Mouse (Mus musculus): Measurements from ENCODE around the gene Prkaca. TPM values are rescaled to one million over a fixed set of nuclear protein-coding genes. Genes with fewer than 3 reads are reported as not detected.
A peak's percentile ranks its signal among the peaks of the same experiment; 100 is the strongest.

Gene Prkaca
- total RNA-seq, 2 experiments from 2014 or later, result 137 to 165 TPM

DNA sequence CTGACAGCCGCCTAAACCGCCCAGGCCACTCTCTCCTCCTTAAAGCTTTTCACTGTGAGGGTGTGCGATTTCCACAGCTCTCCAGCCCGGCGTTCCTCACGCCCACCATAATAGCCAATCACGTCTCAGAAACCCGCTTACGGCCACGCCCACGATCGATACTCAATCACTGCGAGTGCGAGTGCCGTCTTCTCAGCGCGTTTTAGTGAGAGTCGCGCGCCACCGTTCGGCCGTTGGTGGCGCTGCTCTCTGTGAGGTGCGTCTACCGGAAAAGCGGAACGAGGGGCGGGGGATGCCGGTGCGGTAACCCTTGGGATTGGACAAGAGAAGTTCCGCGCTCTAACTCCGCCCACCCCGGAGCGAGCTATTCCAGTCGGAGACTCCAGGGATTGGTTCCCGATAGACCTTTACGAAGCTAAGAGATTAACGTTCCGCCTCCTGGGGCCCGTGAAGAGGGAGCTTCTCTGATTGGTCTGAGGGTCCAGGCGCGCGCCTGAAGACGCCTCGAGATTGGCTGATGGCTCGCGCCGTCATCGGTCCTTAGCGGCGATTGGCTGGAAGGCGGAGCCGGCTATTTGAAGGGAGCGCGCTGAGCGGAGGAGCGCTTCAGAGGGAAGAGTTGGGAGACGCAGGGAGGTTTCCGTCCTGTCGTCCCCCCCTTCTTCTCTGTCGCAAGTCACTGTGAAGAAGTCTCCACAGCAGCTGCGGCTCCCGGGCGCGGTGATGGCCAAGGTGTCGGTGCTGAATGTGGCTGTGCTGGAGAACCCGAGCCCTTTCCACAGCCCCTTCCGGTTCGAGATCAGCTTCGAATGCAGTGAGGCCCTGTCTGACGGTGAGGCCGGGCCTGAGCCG, 17.5 kb upstream of the Prkaca start, which contains the start of the genes Gm10644 and Asf1b:
Gene Gm10644, minus strand, starts transcription at position 100 of the 852 bp plus-strand sequence.
Gene Asf1b, plus strand, starts transcription at position 402 of the 852 bp plus-strand sequence.
- peak; percentile 98 for DNase-seq
- Histone ChIP-seq H3K27ac (peak within 1 kb of the TSS; percentile 89), H3K4me3 (peak within 1 kb of the TSS; percentile 83)
- peak; percentile 75 for TF ChIP-seq CTCF (IDR thresholded peaks at IDR 0.05)
- intact Hi-C loops (cut with DNase I), result loop anchor here (5.0 kb wide), 1 partner anchor 173 kb away; no protein-coding TSS in a partner anchor

DNA sequence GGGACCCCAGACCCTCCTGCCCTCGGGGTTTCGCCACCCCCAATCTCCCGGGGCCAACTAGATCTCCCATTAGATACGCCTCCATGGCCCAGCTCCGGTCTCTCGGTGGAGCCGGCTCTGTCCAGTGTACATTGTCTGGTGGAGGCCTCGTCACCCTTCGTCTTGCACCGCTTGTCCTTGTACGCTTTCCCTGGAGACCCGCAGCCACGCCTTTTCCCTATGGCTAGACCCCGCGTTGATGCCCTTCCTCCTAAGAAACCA, 16.9 kb upstream of the Prkaca start:
- H3K27ac ChIP-seq, result peak overlapping the region; percentile 59
- DNase-seq, result no peak
- intact Hi-C loops (cut with DNase I), result loop anchor here (5.0 kb wide), 1 partner anchor 174 kb away; no protein-coding TSS in a partner anchor
- no peak for TF ChIP-seq CTCF (IDR thresholded peaks at IDR 0.05)
- H3K4me3 ChIP-seq, result peak overlapping the region; percentile 83

DNA sequence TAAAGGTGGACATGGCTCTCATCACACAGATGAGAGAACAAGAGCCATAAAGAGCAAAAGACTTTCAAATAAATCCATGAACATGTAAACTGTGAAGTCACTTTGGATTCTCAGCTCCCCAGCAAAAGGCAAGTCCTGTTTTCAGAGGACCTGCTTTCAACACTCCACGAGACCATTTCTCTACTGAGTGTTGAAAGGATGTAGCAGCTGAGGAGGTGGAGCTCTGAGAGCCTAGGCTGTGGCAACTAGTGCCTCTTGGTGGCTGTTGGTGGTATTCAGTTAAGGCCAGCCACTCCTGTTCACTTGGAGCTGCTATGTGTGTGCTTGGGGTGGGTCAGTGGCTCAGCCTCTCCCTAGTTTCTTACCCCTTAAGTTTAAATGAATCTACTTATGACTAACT, 16.0 kb upstream of the Prkaca start:
- intact Hi-C loops (cut with DNase I), result loop anchor here (5.0 kb wide), 1 partner anchor 174 kb away; no protein-coding TSS in a partner anchor
- peak; percentile 16; the same call in 1 of the 2 replicates for TF ChIP-seq CTCF (IDR thresholded peaks at IDR 0.05)
- no peak for DNase-seq
- Histone ChIP-seq H3K4me3 (no peak overlapping the region), H3K27ac (no peak overlapping the region)

DNA sequence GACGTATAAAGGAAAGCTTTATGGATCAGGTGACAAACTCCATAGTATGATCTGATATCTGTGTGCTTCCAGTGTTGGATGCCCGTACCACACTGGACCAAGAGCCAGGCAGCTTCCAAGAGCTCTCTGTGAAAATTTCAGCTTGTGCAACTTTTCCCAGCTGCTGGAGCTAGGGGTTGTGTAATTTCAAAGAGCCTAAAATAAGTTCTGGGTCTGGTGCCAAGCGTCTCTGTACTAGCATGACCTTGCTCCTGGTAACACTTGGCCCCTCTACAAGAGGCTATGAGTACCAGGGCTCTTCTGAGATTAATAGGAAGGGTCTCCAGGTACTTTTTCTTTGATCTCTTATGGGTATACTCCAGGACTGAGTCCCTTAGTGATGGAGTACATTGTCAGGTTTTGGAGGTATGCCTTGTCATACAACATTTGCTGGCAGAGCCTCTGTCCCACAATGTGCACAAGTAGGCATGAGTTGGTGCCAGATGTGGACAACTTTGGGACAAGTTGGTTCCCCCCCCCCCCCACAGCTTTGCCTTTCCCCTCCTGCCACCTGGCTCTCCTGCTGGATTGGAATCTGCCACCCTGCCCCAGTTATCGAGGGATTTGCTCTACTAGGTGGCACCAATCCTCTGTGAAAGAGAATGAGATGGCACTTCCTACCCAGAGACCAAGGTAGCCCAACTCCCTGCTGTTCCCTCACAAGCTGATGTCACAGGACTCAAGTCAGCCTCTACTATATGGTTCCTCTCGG, 8.6 kb upstream of the Prkaca start:
- intact Hi-C loops (cut with DNase I), result loop anchor here (1.0 to 10.0 kb wide), 2 partner anchors 16 to 519 kb away; no protein-coding TSS in a partner anchor
- peak overlapping the region; percentile 87 for H3K27ac ChIP-seq
- DNase-seq, result peak; percentile 80
- no peak for TF ChIP-seq CTCF (IDR thresholded peaks at IDR 0.05)
- no peak overlapping the region for H3K4me3 ChIP-seq

DNA sequence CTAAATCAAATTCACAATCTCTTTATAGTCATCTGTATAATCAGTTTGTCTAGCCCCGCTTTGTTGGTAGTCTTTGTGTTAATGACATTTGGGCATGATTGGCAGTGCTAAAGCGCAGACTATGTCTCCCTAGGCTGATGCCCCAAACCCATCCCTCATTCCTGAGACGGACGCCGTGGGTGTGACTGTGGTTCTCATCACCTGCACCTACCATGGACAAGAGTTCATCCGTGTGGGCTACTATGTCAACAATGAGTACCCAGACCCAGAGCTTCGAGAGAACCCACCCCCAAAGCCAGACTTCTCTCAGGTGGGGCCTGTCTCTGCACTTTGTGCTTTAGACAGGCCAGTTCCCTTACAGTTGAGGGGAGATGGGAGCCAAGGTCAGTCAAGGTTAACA, 5.1 kb upstream of the Prkaca start:
- intact Hi-C loops (cut with DNase I), result loop anchor here (10.0 kb wide), 1 partner anchor 523 kb away; no protein-coding TSS in a partner anchor

DNA sequence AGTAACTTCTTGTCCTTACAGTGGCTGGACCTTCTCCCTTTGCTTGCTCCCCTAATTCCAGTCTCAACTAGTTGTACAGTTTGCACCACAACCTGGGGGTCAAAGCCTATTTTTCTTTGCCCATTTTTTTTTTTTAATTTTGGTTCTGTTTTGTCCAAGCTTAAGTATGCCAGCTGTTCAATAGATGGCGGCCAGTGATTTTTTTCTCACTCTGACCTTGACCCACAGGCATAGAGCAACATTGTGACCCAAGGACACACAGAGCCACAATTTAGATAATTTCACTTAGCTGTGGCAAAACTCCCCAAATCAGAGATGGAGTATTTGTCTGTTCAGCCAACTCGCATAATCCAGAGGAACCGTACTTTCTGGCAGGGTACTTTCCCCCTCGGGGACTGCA, 1.7 kb upstream of the Prkaca start:
- no peak for DNase-seq
- H3K27ac ChIP-seq, result peak overlapping the region; percentile 93; the same call in 1 of the 2 replicates
- no peak for TF ChIP-seq CTCF (IDR thresholded peaks at IDR 0.05)
- H3K4me3 ChIP-seq, result no peak overlapping the region
- intact Hi-C loops (cut with DNase I), result no loop called here

More for the DNA sequence above, 5.1 kb upstream of the Prkaca start:
- no peak for DNase-seq
- Histone ChIP-seq H3K4me3 (no peak overlapping the region), H3K27ac (no peak overlapping the region)
- TF ChIP-seq CTCF (IDR thresholded peaks at IDR 0.05), result no peak

DNA sequence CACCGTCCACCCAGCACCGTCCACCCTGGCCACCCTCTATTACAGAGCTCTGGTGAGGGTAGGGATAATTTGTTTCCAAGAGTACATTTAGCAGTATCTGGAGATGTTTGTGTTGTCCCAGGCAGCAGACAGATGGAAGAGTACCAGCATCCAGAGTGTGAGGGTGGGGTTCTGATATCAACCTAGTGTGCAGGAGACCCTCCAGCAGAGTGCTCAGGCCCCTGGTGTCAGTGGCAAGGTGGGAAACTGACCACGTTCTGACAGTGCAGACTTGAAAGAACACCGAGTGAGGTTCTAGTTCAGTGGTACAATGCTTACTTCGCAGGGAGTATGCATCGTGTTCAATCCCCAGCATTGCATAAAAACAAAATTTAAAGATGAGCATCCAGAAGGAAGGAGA, 1.1 kb upstream of the Prkaca start:
- Histone ChIP-seq H3K4me3 (peak overlapping the region; percentile 95), H3K27ac (peak overlapping the region; percentile 93)
- no peak for TF ChIP-seq CTCF (IDR thresholded peaks at IDR 0.05)
- intact Hi-C loops (cut with DNase I), result no loop called here
- no peak for DNase-seq

DNA sequence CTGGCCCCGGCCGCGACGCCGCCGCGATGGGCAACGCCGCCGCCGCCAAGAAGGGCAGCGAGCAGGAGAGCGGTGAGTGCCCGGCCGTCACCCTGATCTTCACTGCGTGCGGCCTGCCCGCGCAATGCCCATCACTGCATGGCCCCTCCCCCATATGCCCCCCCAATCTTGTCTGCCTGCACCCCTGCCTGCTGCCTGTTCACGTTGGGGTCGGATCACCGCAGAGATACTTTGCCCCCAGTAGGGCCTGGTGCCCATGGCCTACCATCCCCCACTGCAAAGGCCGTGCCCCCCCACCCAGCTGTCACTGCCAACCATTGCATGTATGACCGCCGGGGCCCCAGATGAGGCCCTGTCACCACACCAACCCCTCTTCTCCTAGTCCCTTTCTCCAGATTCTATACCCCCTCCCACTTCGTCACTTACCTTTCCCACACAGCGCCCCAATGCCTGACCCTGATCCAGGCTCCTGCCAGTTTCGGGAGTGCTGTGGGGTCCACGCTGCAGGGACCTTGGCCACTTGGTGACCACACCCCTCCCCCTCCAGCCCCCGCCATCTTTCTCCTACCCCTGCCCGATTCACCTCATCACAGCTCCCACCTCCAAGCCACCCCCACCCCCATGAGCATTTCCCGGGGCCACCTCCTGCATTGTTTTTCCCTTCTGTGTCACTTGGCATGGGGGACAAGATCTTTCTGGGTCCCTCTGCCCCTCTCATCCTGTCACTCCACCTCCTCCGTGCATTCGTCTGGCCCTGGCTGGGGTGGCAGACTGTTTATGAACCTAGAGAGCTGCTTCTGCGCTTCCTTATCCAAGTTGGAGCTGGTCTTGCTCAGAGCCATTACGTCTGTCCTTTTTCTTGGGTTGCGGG, 603 bp downstream of the Prkaca start:
- peak overlapping the region; percentile 93 for H3K27ac ChIP-seq
- intact Hi-C loops (cut with DNase I), result no loop called here
- TF ChIP-seq CTCF (IDR thresholded peaks at IDR 0.05), result no peak
- DNase-seq, result peak; percentile 59
- H3K4me3 ChIP-seq, result peak overlapping the region; percentile 95

DNA sequence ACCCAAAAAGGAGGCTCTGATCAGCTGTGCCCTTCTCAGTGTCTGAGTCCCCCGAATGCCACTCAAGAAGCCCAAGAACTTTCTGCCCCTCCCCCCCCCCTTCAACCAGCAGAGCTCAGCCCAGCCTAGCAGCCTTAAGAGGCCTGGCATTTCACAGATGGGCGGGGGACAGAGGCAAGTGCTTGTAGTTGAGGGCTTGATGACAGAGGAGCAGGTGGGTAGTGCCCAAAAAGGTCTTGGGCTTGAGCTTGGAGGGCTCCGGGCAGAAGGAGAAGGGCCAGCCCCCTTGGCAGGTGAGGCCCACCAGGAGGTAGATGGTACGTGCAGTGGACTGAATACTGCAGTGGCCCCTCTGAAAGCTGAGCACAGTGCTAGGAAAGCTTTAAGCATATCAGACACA, 1.7 kb downstream of the Prkaca start:
- no peak for TF ChIP-seq CTCF (IDR thresholded peaks at IDR 0.05)
- intact Hi-C loops (cut with DNase I), result no loop called here
- Histone ChIP-seq H3K4me3 (no peak overlapping the region; the same call in 1 of the 2 replicates), H3K27ac (peak overlapping the region; percentile 93; the same call in 1 of the 2 replicates)
- no peak for DNase-seq

DNA sequence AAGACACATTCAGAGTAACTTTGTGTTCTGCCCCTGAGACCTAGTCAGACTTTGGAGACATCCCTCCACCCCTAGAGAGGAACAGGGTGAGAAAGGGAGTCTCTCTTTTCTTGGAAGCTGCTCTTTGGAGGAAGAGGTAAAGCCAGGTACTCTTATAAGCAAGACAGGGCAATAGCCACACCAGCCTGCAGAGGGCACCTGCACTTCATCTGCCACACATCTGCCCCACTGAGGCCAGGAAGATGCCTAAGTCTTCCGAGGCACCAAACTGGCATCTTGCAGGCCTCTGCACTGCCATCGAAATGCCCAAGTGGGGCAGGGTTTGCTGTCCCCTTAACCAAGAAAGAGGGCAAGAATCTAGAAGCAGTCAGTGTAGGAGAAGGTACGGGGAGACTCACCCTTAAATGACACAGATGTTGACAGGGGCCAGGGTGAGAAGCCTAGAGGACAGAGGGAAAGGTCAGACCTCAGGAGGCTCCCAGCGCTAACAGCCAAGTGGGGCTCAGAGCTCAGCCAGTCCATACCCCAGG, 3.4 kb downstream of the Prkaca start:
- intact Hi-C loops (cut with DNase I), result loop anchor here (5.0 kb wide), 1 partner anchor 36 kb away; the partner anchor contains the start of gene 2210011C24Rik
- peak overlapping the region; percentile 92 for H3K27ac ChIP-seq
- peak; percentile 72 for TF ChIP-seq CTCF (IDR thresholded peaks at IDR 0.05)
- no peak overlapping the region for H3K4me3 ChIP-seq
- peak; percentile 65 for DNase-seq

DNA sequence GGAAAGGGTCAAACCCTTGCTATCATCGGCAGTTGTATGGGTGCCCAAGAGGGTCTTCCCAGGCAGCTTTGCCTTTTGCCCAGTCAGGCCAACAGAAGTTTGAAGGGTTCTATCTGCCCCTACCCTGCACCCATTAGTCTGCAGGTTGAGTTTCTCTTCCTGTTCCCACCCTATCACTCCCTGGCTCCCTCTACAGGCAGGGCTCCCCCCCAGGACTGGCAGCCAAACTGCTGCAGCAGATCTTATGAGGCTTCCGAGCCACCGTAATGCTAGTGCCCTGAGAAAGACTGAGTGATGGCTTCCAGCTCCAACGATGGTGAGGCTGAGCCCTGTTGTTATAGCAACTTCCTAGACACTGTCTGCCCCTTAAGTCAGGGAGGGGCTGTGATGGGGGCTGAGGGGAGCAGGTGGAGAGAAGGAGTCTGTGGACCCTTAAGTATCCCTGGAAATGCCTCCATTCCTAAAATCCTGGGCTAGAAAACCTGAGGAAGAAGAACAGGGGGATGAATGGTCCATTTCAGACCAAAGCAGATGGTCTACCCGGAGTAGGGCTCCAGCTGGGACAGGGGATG, 4.1 kb downstream of the Prkaca start:
- TF ChIP-seq CTCF (IDR thresholded peaks at IDR 0.05), result peak; percentile 48
- peak overlapping the region; percentile 92 for H3K27ac ChIP-seq
- no peak overlapping the region; the same call in 1 of the 2 replicates for H3K4me3 ChIP-seq
- intact Hi-C loops (cut with DNase I), result loop anchor here (5.0 kb wide), 1 partner anchor 35 kb away; the partner anchor contains the start of gene 2210011C24Rik
- DNase-seq, result peak; percentile 59

Data from gastrocnemius, adult 2 months (tissue).